Mouse (Mus musculus): ENCODE results near the gene Gtf2ird2.

- TF ChIP-seq CTCF (IDR thresholded peaks at IDR 0.05; ENCODE audit: extremely low read depth, insufficient read length, insufficient replicate concordance, low read depth, low read length), result peak; percentile 31; the same call in 1 of the 2 replicates
- no peak for TF ChIP-seq POLR2A (IDR thresholded peaks at IDR 0.05; ENCODE audit: low read depth, low read length)
Measured at GRCm38 (mm10) chr5:134253806-134254205, 70.0 kb downstream of the Gtf2ird2 start.
